Mouse (Mus musculus): ENCODE data around the gene Hnrnpdl. TPM values are rescaled to one million over a fixed set of nuclear protein-coding genes. Genes with fewer than 3 reads are reported as not detected.

Hnrnpdl gene
- polyA plus RNA-seq, 2 experiments: 184 to 454 TPM

GRCm38 (mm10) chr5:100057461-100058209, 18.2 kb upstream of the Hnrnpdl start:
- no peaks in the 10 kb centered on the region for H3K27me3 ChIP-seq (ENCODE audit: control insufficient read depth, insufficient read depth, low read length)
- no peak overlapping the region for H3K4me2 ChIP-seq (replicated peaks; ENCODE audit: low read depth, low read length, severe bottlenecking)
- H3K9ac ChIP-seq (ENCODE audit: low read depth, low read length, severe bottlenecking): no peak overlapping the region
- H3K4me1 ChIP-seq (ENCODE audit: control insufficient read depth, insufficient read depth, low read length): peaks cover 4% of the 10 kb centered on the region; the same call in 1 of the 2 replicates
- H3K36me3 ChIP-seq (ENCODE audit: control insufficient read depth, insufficient read depth, low read length): peaks cover 34% of the 10 kb centered on the region
- H3K4me3 ChIP-seq (replicated peaks; ENCODE audit: low read length): no peak overlapping the region
- no peak for TF ChIP-seq POLR2A (IDR thresholded peaks at IDR 0.05; ENCODE audit: borderline replicate concordance, extremely low read depth, insufficient read depth, insufficient read length)
- H3K27ac ChIP-seq (replicated peaks; ENCODE audit: low read depth, low read length): no peak overlapping the region
- no peak for ATAC-seq (ENCODE audit: low FRiP score, low read depth)
- H3K9me3 ChIP-seq (ENCODE audit: control insufficient read depth, low read length): no peaks in the 10 kb centered on the region
- no peak for DNase-seq (ENCODE audit: low spot score)
- 75% methylated on average over 12 of the region's 15 CpGs for WGBS

- 69% methylated on average over 5 of the region's 5 CpGs for WGBS
- no peak overlapping the region for H3K4me3 ChIP-seq (replicated peaks; ENCODE audit: low read length)
- no peaks in the 10 kb centered on the region for H3K27me3 ChIP-seq (ENCODE audit: control insufficient read depth, insufficient read depth, low read length)
- ATAC-seq (ENCODE audit: low FRiP score, low read depth) (no peak), DNase-seq (ENCODE audit: low spot score) (no peak)
- TF ChIP-seq POLR2A (IDR thresholded peaks at IDR 0.05; ENCODE audit: borderline replicate concordance, extremely low read depth, insufficient read depth, insufficient read length): no peak
- no peaks in the 10 kb centered on the region for H3K9me3 ChIP-seq (ENCODE audit: control insufficient read depth, low read length)
- H3K36me3 ChIP-seq (ENCODE audit: control insufficient read depth, insufficient read depth, low read length): peaks cover 22% of the 10 kb centered on the region
- H3K9ac ChIP-seq (ENCODE audit: low read depth, low read length, severe bottlenecking): no peak overlapping the region
- H3K27ac ChIP-seq (replicated peaks; ENCODE audit: low read depth, low read length): no peak overlapping the region
- H3K4me2 ChIP-seq (replicated peaks; ENCODE audit: low read depth, low read length, severe bottlenecking): no peak overlapping the region
- H3K4me1 ChIP-seq (ENCODE audit: control insufficient read depth, insufficient read depth, low read length): peaks cover 4% of the 10 kb centered on the region; the same call in 1 of the 2 replicates
These were observed 16.5 kb upstream of the Hnrnpdl start for GRCm38 (mm10) chr5:100055866-100056369.

DNA sequence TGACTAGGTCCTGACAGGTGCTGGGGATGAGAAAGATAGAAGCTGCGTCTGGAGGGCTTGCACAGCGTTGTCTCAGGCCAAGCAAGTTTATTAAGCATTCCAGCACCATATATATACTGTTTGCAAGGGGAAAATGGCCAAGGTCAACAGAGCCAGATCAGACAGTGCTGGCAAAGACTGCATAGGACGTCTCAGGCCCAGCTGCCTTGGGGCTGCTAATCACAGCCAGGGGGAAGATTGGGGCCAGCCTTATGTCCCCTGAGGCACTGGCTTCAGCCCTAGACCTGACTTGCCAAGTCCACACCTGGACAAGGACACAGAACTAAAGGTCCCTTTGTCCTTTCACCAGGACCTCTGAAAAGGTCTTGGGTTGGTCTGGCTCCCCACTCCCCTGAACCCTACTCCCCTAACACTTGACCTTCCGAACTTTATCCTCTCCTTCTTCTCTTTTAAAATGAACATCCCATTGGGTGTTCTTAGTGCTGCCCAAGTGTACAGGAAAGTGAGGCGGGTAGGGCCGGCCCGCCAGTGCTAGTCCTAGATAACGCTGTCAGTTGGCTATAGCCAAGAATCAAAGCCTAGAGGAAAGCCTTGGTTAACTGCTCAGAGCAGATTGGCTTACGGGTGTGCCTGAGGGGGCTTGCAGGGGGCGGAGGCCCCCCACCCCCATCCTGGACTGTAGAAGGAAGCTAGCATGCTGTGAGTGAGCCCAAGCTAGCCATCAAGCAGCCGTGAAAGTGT, 15.5 kb upstream of the Hnrnpdl start:
- WGBS: 73% methylated on average over 11 of the region's 11 CpGs
- no peak overlapping the region for H3K4me2 ChIP-seq (replicated peaks; ENCODE audit: low read depth, low read length, severe bottlenecking)
- DNase-seq (ENCODE audit: low spot score) (no peak), ATAC-seq (ENCODE audit: low FRiP score, low read depth) (no peak)
- H3K27ac ChIP-seq (replicated peaks; ENCODE audit: low read depth, low read length): no peak overlapping the region
- peaks cover 4% of the 10 kb centered on the region; the same call in 1 of the 2 replicates for H3K4me1 ChIP-seq (ENCODE audit: control insufficient read depth, insufficient read depth, low read length)
- H3K27me3 ChIP-seq (ENCODE audit: control insufficient read depth, insufficient read depth, low read length): no peaks in the 10 kb centered on the region
- no peaks in the 10 kb centered on the region for H3K9me3 ChIP-seq (ENCODE audit: control insufficient read depth, low read length)
- no peak for TF ChIP-seq POLR2A (IDR thresholded peaks at IDR 0.05; ENCODE audit: borderline replicate concordance, extremely low read depth, insufficient read depth, insufficient read length)
- peaks cover 14% of the 10 kb centered on the region for H3K36me3 ChIP-seq (ENCODE audit: control insufficient read depth, insufficient read depth, low read length)
- no peak overlapping the region for H3K9ac ChIP-seq (ENCODE audit: low read depth, low read length, severe bottlenecking)
- H3K4me3 ChIP-seq (replicated peaks; ENCODE audit: low read length): no peak overlapping the region

GRCm38 (mm10) chr5:100052728-100053127, 13.3 kb upstream of the Hnrnpdl start:
- H3K27me3 ChIP-seq (ENCODE audit: control insufficient read depth, insufficient read depth, low read length): no peaks in the 10 kb centered on the region
- H3K27ac ChIP-seq (replicated peaks; ENCODE audit: low read depth, low read length): no peak overlapping the region
- TF ChIP-seq POLR2A (IDR thresholded peaks at IDR 0.05; ENCODE audit: borderline replicate concordance, extremely low read depth, insufficient read depth, insufficient read length): no peak
- no peaks in the 10 kb centered on the region for H3K9me3 ChIP-seq (ENCODE audit: control insufficient read depth, low read length)
- ATAC-seq (ENCODE audit: low FRiP score, low read depth) (no peak), DNase-seq (ENCODE audit: low spot score) (no peak)
- H3K4me1 ChIP-seq (ENCODE audit: control insufficient read depth, insufficient read depth, low read length): no peaks in the 10 kb centered on the region; the same call in 1 of the 2 replicates
- WGBS: 85% methylated on average over 7 of the region's 7 CpGs
- no peak overlapping the region for H3K4me2 ChIP-seq (replicated peaks; ENCODE audit: low read depth, low read length, severe bottlenecking)
- H3K36me3 ChIP-seq (ENCODE audit: control insufficient read depth, insufficient read depth, low read length): 0 out of 2 replicates have a peak, but pooled peaks cover 4% of the 10 kb centered on the region
- H3K9ac ChIP-seq (ENCODE audit: low read depth, low read length, severe bottlenecking): no peak overlapping the region
- H3K4me3 ChIP-seq (replicated peaks; ENCODE audit: low read length): no peak overlapping the region

DNA sequence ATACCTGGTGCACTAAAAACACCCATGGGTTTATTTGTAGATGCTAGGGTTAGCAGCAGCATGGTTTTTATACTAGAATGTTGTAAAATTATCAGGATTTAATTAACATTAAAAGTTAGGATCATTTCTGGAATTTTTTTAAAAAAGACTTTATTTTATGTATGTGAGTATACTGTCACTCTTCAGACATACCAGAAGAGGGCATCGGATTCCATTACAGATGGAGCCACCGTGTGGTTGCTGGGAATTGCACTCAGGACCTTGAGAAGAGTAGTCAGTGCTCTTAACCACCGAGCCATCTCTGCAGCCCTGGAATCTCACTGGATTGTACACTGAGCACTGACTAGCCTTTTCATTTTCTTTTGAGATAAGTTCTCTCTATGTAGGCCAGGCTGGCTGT, 10.4 kb upstream of the Hnrnpdl start:
- Histone ChIP-seq H3K36me3 (ENCODE audit: control insufficient read depth, insufficient read depth, low read length) (0 out of 2 replicates have a peak, but pooled peaks cover 4% of the 10 kb centered on the region), H3K4me3 (replicated peaks; ENCODE audit: low read length) (no peak overlapping the region), H3K27me3 (ENCODE audit: control insufficient read depth, insufficient read depth, low read length) (no peaks in the 10 kb centered on the region), H3K27ac (replicated peaks; ENCODE audit: low read depth, low read length) (no peak overlapping the region), H3K4me2 (replicated peaks; ENCODE audit: low read depth, low read length, severe bottlenecking) (no peak overlapping the region), H3K4me1 (ENCODE audit: control insufficient read depth, insufficient read depth, low read length) (no peaks in the 10 kb centered on the region; the same call in 1 of the 2 replicates), H3K9me3 (ENCODE audit: control insufficient read depth, low read length) (no peaks in the 10 kb centered on the region), H3K9ac (ENCODE audit: low read depth, low read length, severe bottlenecking) (no peak overlapping the region)
- 90% methylated on average over 3 of the region's 3 CpGs for WGBS
- DNase-seq (ENCODE audit: low spot score) (no peak), ATAC-seq (ENCODE audit: low FRiP score, low read depth) (no peak)
- no peak for TF ChIP-seq POLR2A (IDR thresholded peaks at IDR 0.05; ENCODE audit: borderline replicate concordance, extremely low read depth, insufficient read depth, insufficient read length)

Data from limb, embryonic 14.5 days (tissue).